In genomic region chr15:102743996-102744395, GRCm38 (mm10) we compare ENCODE assay signal across 10 mouse cellular contexts. TPM values are rescaled to one million over a fixed set of nuclear protein-coding genes. Genes with fewer than 3 reads are reported as not detected.
DNase-seq lines count a peak whose midpoint lies in the region; ATAC-seq and TF ChIP-seq lines count a peak whose summit lies in the region.
"Had no signal": no experiment of that assay in that cellular context is flagged by ENCODE, and none has a peak within 500 bp of the region (broad histone marks: within the 10 kb centered on the region; RNA-seq: fewer than 3 reads in every experiment).

No protein-coding gene starts in this region.

- no peaks in the 10 kb centered on the region for H3K9me3 ChIP-seq in embryonic facial prominence, embryonic 10.5 days
- no peaks in the 10 kb centered on the region for H3K9me3 ChIP-seq in neural tube, embryonic 11.5 days (ENCODE audit: control insufficient read depth, low read length)

- ATAC-seq in neural tube, embryonic 11.5 days (ENCODE audit: insufficient read depth, low FRiP score, low TSS enrichment): peak; percentile 74

- H3K4me2 ChIP-seq in neural tube, embryonic 11.5 days (ENCODE audit: low read depth): peak overlapping the region; percentile 30

- H3K27ac ChIP-seq in layer of hippocampus, adult 2 months: peak overlapping the region; percentile 97
- peak overlapping the region; percentile 66 for H3K27ac ChIP-seq in embryonic facial prominence, embryonic 10.5 days (replicated peaks)
- H3K27ac ChIP-seq in neural tube, embryonic 11.5 days (ENCODE audit: low read depth, low read length): peak overlapping the region; percentile 83

- H3K36me3 ChIP-seq in embryonic facial prominence, embryonic 10.5 days (replicated peaks): no peaks in the 10 kb centered on the region
- no peaks in the 10 kb centered on the region for H3K36me3 ChIP-seq in neural tube, embryonic 11.5 days (ENCODE audit: control insufficient read depth, insufficient read depth, low read length)

- peaks cover 38% of the 10 kb centered on the region for H3K4me1 ChIP-seq in embryonic facial prominence, embryonic 10.5 days
- H3K4me1 ChIP-seq in neural tube, embryonic 11.5 days (ENCODE audit: control insufficient read depth, insufficient read depth, low read length): peaks cover 42% of the 10 kb centered on the region

- peaks cover 98% of the 10 kb centered on the region for H3K27me3 ChIP-seq in embryonic facial prominence, embryonic 10.5 days (replicated peaks; ENCODE audit: low read depth, poor library complexity, severe bottlenecking)
- peaks cover 57% of the 10 kb centered on the region for H3K27me3 ChIP-seq in neural tube, embryonic 11.5 days (ENCODE audit: control insufficient read depth, insufficient read depth, low read length)

- no peak for TF ChIP-seq CTCF in layer of hippocampus, adult 2 months (conservative IDR thresholded peaks at IDR 0.05)

- H3K9ac ChIP-seq in neural tube, embryonic 11.5 days (ENCODE audit: low read length): peak overlapping the region; percentile 60

- H3K4me3 ChIP-seq in layer of hippocampus, adult 2 months: no peak overlapping the region
- peak overlapping the region; percentile 19; the same call in 1 of the 2 replicates for H3K4me3 ChIP-seq in embryonic facial prominence, embryonic 10.5 days
- no peak overlapping the region for H3K4me3 ChIP-seq in neural tube, embryonic 11.5 days (ENCODE audit: low read depth, low read length)

- peak; percentile 62 to 72 for DNase-seq in layer of hippocampus, adult 2 months (ENCODE audit: low spot score in 2 of 2)
- DNase-seq in layer of hippocampus, adult 9-10 months (ENCODE audit: low spot score): no peak
- DNase-seq in embryonic facial prominence, embryonic 10.5 days (ENCODE audit: low spot score): peak; percentile 62
- peak; percentile 57 for DNase-seq in layer of hippocampus, adult 9-11 months
- peak; percentile 82 for DNase-seq in neural tube, embryonic 11.5 days (ENCODE audit: low spot score)
- no peak for DNase-seq in liver
- no peak for DNase-seq in gastrocnemius, postnatal 25 days
- no peak for DNase-seq in frontal cortex, postnatal 36 days (ENCODE audit: low spot score in 2 of 2)
- DNase-seq: heart, postnatal 36 days; spleen, adult 18-20 months had no signal

- under 1% methylated on average over 14 of the region's 14 CpGs for WGBS in embryonic facial prominence, embryonic 10.5 days
- 3% methylated on average over 14 of the region's 14 CpGs for WGBS in neural tube, embryonic 11.5 days

RNA-seq across cellular contexts. Expression of gene Calcoco1, which starts 22.0 kb away (rescaled TPM):
- total RNA-seq in layer of hippocampus, adult 2 months (2021): 10 to 100 TPM; 95.4 to 96.9 TPM
- 33.9 and 36.4 TPM in 2 replicates for polyA plus RNA-seq in embryonic facial prominence, embryonic 10.5 days (2016; fragmentation: Nextera tagmentation; extraction: Ambion mirVana)
- polyA plus RNA-seq in neural tube, embryonic 11.5 days (2014; fragmentation: Nextera tagmentation; extraction: Ambion mirVana): 36.7 and 40.9 TPM in 2 replicates
- 10 to 100 TPM; 58.1 to 58.3 TPM for total RNA-seq in gastrocnemius, postnatal 25 days (2021)

Comparison
In these comparisons a context has a peak if more than half of its experiments do, and no peak if none do; other contexts are left out.
1. DNase-seq: peak in layer of hippocampus, adult 2 months (2 of 2), embryonic facial prominence, embryonic 10.5 days (single experiment), layer of hippocampus, adult 9-11 months (single experiment) and neural tube, embryonic 11.5 days (single experiment); none in layer of hippocampus, adult 9-10 months (single experiment), liver (single experiment), gastrocnemius, postnatal 25 days (single experiment) and frontal cortex, postnatal 36 days (0 of 2).
2. Peak in every context shown above with its lines, with median percentiles within 50 percentile points of each other: H3K27ac ChIP-seq.